Mouse (Mus musculus): ENCODE measurements around the gene Eif4a3.
A peak's percentile ranks its signal among the peaks of the same experiment; 100 is the strongest.

Eif4a3 gene

GRCm38 (mm10) chr11:119299391-119300245 is at the start of gene Eif4a3:
TSS of gene Eif4a3 (minus strand) at chr11:119300089.
- DNase-seq (ENCODE audit: low spot score in 2 of 2): peak; percentile 91 to 95

GRCm38 (mm10) chr11:119347125-119347524 is 47.2 kb upstream of the Eif4a3 start:
- DNase-seq (ENCODE audit: low spot score in 2 of 2): no peak

DNA sequence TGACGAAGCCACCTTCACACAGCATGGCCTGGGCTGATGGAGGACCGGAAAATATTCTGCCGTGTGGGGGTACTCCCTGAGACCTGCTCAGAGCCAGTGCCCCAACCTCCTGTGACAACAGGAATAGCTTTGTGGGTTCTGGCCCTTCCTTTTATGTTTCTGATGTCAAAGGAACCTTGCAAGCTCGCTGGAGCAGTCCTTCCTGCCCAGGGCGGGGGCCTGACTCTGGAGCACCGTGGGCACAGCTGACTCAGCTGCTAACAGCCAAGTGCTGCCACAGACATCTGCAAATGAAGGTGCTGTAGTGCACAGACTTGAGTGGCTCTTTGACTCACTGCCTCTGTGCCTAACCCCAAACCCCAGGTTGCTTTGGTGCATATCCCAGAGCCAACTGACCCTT is 45.0 kb upstream of the Eif4a3 start:
- DNase-seq (ENCODE audit: low spot score in 2 of 2): no peak

DNA sequence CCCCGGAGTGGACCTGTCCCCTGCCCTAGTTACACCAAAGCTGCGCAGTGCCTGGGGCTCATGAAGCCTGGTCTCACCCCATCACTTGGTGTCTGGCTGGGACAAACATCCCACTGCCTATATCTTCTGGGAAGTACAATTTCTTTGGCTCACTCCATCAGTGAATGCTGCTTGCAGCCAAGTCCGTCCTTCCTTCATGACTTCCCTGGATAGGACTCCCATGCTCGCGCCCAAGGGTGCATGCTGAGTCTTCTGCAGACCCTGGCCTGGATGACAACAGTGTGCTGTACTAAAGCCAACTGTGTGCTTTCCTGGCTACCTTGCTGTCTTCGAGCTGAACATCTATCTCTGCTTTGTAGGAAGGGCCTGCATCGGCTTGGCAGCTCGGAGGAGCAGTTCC is 44.3 kb upstream of the Eif4a3 start:
- no peak for DNase-seq (ENCODE audit: low spot score in 2 of 2)

GRCm38 (mm10) chr11:119339637-119340036 is 39.7 kb upstream of the Eif4a3 start:
- peak; percentile 54 to 69 for DNase-seq (ENCODE audit: low spot score in 2 of 2)

DNA sequence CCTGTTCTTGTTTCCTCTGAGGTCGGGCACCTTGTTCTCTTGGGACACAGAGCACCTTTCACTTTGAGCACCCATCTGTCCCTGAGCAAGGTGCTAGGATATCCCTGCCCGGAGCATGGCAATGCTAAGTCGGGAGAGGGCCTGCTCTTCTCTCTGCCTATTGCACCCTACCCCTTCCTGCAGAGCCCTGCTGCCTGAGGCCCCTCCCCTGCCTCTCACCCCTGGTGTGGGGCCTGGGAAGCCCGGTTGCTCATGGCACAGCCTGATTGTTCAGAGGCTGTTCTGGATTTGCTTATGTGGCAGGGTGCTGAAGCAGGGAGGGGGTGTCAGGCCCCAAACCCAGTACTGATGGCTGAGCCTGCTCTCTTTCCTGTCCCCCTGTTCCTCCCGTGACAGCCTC is 39.3 kb upstream of the Eif4a3 start:
- DNase-seq (ENCODE audit: low spot score in 2 of 2): no peak

DNA sequence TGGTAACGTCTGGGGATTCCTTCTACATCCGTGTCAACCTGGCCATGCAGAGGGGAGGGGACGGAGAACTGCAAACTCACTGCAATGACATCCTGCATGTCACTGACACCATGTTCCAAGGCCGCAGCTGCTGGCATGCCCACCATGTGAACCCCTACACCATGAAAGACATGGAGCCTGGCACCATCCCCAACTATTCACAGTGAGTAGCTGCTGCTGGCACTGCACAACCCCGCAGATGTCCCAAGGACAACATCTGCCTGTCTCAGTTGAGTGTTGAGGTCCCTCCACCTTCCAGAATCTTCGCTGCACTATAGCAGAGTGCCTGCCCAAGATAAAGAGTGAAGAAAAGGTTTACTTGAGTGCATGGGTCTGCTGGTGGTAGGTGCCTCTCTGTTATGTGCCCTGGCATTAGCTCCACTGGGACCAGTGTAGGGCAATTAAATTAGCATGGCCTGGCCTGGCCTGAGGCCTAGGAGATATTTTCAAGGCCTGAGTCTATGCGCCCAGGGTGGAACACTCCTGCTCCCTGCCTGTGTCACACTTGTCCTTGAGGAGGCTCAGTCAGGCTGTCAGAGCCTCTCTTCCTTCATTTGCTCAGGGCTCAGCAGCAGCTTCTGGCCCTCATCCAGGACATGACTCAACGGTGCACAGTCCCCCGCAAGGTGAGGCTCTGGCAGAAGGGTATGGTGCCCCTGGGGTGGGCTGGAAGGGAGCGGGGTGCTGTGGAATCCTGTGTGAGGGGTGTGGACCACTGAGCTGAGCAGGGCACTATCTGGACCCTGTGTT is 38.6 kb upstream of the Eif4a3 start:
- no peak for DNase-seq (ENCODE audit: low spot score in 2 of 2)

GRCm38 (mm10) chr11:119331970-119332369 is 32.1 kb upstream of the Eif4a3 start:
- no peak for DNase-seq (ENCODE audit: low spot score in 2 of 2)

DNA sequence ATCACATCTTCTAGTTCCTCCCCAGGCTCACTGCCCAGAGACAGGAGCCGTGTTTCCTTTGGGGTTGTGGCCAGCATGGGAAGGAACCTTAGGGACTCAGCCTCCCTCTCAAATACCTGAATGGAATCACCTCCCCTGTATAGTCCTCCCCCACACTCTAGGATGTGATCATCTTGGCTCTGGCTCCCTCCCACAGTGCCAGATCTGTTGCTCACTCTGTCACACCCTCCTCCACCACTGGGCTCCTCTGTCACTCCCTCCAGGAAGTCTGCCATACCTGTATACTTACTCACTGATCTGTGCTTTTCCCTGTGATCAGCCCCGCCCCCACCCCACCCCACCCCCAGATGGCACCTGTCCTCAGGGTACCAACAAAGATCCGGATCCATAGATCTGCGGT is 30.7 kb upstream of the Eif4a3 start:
- no peak for DNase-seq (ENCODE audit: low spot score in 2 of 2)

DNA sequence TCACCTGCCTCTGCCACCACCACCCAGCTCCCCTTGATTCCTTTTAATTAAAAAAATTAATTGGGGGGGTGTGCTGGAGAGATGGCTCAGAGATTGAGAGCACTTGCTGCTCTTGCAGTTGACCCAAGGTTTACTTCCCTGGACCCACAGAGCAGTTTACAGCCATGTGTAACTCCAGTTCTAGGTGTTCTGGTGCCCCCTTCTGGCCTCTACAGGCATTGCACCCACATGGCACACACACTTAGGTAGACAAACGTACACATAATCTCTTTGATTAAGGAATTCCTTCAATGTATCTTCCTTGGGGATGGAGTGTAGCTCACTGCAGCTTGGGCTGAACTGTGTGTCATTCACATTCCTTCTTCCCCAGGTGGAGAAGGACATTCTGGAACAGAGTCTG is 25.2 kb upstream of the Eif4a3 start:
- DNase-seq (ENCODE audit: low spot score in 2 of 2): no peak

- DNase-seq (ENCODE audit: low spot score in 2 of 2): no peak
Measured at GRCm38 (mm10) chr11:119322521-119322920, 22.6 kb upstream of the Eif4a3 start.

DNA sequence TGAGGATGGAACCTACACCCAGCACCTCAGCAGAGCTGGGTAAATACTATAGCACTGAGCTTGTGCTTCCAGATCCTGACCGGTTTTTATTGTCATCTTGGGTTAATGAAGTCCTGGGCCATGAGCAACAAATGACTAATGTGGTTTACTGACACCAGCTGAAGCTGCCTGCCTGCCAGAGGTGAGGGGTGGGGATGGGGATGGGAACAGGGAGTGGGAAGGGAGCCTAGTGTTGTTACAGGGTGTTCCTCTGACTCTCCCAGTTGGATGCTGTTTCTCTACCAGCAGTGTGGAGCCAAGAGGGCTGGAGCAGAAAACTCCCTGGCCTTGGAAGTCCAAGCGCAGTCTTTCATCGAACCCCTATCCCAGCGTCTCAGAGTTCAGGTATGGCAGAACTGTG is 16.8 kb upstream of the Eif4a3 start:
- peak in 1 of 2 experiments; percentile 35 for DNase-seq (ENCODE audit: low spot score in 2 of 2)

- DNase-seq (ENCODE audit: low spot score in 2 of 2): no peak
Measured at GRCm38 (mm10) chr11:119314252-119314936, 14.5 kb upstream of the Eif4a3 start.

- no peak for DNase-seq (ENCODE audit: low spot score in 2 of 2)
Measured at GRCm38 (mm10) chr11:119310621-119311020, 10.7 kb upstream of the Eif4a3 start.

DNA sequence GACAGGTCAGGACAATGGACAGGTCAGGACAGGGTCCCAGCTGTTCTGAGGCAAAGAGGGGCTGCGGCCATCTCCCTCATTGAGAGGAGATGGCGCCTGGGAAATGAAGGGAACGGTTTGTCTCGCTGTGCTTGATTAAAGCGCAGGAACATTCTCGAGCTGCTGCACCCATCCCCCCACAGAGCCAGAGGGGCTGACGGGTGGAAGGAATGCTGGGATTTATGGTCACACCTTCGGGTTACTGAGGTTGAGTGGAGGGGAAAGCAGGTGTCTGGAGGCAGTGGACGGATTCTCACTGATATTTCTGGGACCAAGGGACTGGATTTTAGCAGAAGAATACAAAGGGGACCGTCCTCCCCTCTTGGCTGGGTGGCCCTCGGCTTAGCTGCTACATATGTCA is 8.0 kb upstream of the Eif4a3 start:
- no peak for DNase-seq (ENCODE audit: low spot score in 2 of 2)

- DNase-seq (ENCODE audit: low spot score in 2 of 2): no peak
Measured at GRCm38 (mm10) chr11:119307658-119307867, 7.7 kb upstream of the Eif4a3 start, which contains the start of gene Card14. TSS of gene Card14 (plus strand) at chr11:119307768.

DNA sequence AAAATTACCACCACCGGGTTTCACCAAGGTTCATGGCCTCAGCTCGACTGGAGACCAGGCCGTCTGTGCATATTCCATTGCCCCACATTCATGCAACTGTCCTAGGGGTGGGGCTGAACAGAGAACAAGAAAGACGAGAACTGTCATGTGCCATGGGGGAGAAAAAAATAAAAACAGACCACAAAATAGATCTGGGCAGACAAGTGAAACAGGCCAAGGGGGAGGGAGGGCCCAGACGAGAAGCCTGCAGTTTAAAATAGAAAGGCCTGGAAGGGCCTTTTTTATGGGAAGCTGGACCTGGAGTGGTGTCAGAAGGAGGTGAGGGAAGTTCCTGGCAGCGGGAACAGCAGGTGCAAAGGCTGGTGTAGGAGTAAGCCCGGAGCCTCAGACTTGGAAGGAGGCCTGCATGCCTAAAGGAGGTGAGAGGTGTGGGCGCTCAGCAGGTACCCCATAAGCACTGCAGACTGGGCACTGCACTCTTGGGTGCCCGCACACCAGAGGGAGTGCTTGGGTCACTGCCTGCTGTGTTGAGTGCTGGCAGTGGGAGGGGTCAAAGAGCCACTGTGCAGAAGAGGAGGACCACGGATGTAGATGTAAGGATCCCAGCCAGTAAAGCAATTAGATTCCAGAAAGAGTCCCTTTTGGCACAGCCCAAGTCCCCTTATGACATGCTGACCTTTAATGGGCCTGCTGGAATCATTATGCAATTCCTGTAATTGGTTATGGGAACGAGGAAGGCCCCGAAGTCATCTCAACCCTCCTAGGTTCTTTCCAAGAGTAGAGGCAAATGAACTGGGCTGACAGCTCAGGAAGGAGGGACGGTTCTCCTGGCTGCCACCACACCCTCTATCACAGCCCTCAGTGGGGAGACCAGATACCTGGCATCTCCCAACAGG is 7.1 kb upstream of the Eif4a3 start:
- peak in 1 of 2 experiments; percentile 23 for DNase-seq (ENCODE audit: low spot score in 2 of 2)

- no peak for DNase-seq (ENCODE audit: low spot score in 2 of 2)
Measured at GRCm38 (mm10) chr11:119304904-119305712, 5.2 kb upstream of the Eif4a3 start.

DNA sequence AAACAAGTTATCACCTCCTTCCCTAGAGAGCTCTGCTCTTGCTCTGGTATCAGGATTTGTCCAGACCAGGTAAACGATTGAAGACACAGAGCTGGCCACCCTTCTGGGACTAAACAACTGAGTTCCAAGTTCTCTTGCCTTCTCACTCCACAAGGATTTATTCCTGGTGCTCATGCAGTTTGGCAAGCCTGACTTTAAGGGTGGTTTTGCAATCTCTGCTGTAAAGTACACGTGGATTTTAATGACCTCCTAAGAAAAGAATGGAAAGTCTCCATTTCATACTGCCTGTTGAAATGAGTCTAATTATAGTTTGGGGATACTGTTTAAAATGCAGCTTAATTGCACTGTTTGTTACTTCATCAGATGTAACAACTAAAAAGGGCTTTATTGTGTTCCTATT is 1.1 kb upstream of the Eif4a3 start:
- DNase-seq (ENCODE audit: low spot score in 2 of 2): no peak

- DNase-seq (ENCODE audit: low spot score in 2 of 2): no peak
Measured at GRCm38 (mm10) chr11:119300246-119300935, 502 bp upstream of the Eif4a3 start.

All from urinary bladder, adult 18-20 months (tissue).